ENCODE assay signal across 9 mouse cellular contexts in the genomic region with DNA sequence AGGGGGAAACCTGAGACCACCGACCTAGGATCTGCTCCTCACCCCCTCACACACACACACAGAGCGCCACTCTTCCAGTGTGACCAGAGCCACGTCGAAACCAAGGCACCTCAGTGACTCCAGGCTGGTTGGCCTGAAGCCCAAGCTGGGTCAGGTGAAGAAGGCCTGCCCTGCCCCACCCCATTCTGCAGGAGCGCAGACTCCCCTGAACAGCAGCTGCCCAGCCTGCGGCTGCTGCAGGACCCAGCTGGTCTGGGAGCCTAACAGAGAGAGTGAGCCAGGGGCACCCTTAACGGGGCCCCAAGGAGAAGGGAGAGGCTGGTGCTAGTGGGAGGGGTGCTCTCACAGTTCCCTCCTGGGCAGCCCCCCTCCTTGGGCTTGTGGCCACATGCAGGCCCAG. TPM values are rescaled to one million over a fixed set of nuclear protein-coding genes. Genes with fewer than 3 reads are reported as not detected.
DNase-seq lines count a peak whose midpoint lies in the region; ATAC-seq lines count a peak whose summit lies in the region.
"Had no signal": no experiment of that assay in that cellular context is flagged by ENCODE, and none has a peak within 500 bp of the region (broad histone marks: within the 10 kb centered on the region; RNA-seq: fewer than 3 reads in every experiment).

No protein-coding gene starts in this region.

- no peak for DNase-seq in neural tube, embryonic 10.5 days (ENCODE audit: extremely low spot score, low spot score)
- DNase-seq in heart, postnatal 14 days: peak; percentile 42 to 56
- DNase-seq in limb, embryonic 10.5 days (ENCODE audit: low spot score): no peak
- DNase-seq in right cerebral cortex, postnatal 10 days (ENCODE audit: low spot score in 2 of 2): no peak
- no peak for DNase-seq in right cerebral cortex, postnatal 4 days
- DNase-seq: thymus, adult 18-20 months had no signal

- H3K4me3 ChIP-seq in neural tube, embryonic 12.5 days: no peak overlapping the region
- H3K4me3 ChIP-seq in limb, embryonic 10.5 days: no peak overlapping the region
- H3K4me3 ChIP-seq in stomach, embryonic 15.5 days (replicated peaks): no peak overlapping the region
- H3K4me3 ChIP-seq: megakaryocyte, embryonic 14.5 days had no signal

- 46% methylated on average over 7 of the region's 7 CpGs for WGBS in neural tube, embryonic 12.5 days
- 27% methylated on average over 7 of the region's 7 CpGs for WGBS in limb, embryonic 10.5 days
- WGBS in stomach, embryonic 15.5 days: 17% methylated on average over 7 of the region's 7 CpGs

- no peaks in the 10 kb centered on the region for H3K9me3 ChIP-seq in neural tube, embryonic 12.5 days
- no peaks in the 10 kb centered on the region for H3K9me3 ChIP-seq in limb, embryonic 10.5 days (replicated peaks)
- H3K9me3 ChIP-seq in stomach, embryonic 15.5 days: no peaks in the 10 kb centered on the region
- H3K9me3 ChIP-seq: megakaryocyte, embryonic 14.5 days had no signal

- peak; percentile 33; the same call in 1 of the 2 replicates for ATAC-seq in neural tube, embryonic 12.5 days (ENCODE audit: low FRiP score, low read depth)
- ATAC-seq in stomach, embryonic 15.5 days (ENCODE audit: insufficient read depth, low FRiP score, low read depth): peak; percentile 90

- H3K27ac ChIP-seq in neural tube, embryonic 12.5 days: no peak overlapping the region
- H3K27ac ChIP-seq in limb, embryonic 10.5 days: peak overlapping the region; percentile 58
- H3K27ac ChIP-seq in stomach, embryonic 15.5 days: peak overlapping the region; percentile 67

- intact Hi-C loops in heart, postnatal 14 days (cut with DNase I): no loop called here

- H3K4me2 ChIP-seq in neural tube, embryonic 12.5 days (replicated peaks): no peak overlapping the region
- H3K4me2 ChIP-seq in stomach, embryonic 15.5 days: peak overlapping the region; percentile 21; the same call in 1 of the 2 replicates

- no peaks in the 10 kb centered on the region for H3K27me3 ChIP-seq in neural tube, embryonic 12.5 days (replicated peaks)
- no peaks in the 10 kb centered on the region for H3K27me3 ChIP-seq in limb, embryonic 10.5 days (ENCODE audit: low read depth, poor library complexity, severe bottlenecking)
- H3K27me3 ChIP-seq in stomach, embryonic 15.5 days (replicated peaks): no peaks in the 10 kb centered on the region
- H3K27me3 ChIP-seq: megakaryocyte, embryonic 14.5 days had no signal

- H3K9ac ChIP-seq in neural tube, embryonic 12.5 days: no peak overlapping the region
- no peak overlapping the region for H3K9ac ChIP-seq in stomach, embryonic 15.5 days

- no peaks in the 10 kb centered on the region for H3K36me3 ChIP-seq in neural tube, embryonic 12.5 days
- H3K36me3 ChIP-seq in limb, embryonic 10.5 days: no peaks in the 10 kb centered on the region
- no peaks in the 10 kb centered on the region; the same call in 1 of the 2 replicates for H3K36me3 ChIP-seq in stomach, embryonic 15.5 days

- peaks cover 36% of the 10 kb centered on the region for H3K4me1 ChIP-seq in neural tube, embryonic 12.5 days
- H3K4me1 ChIP-seq in limb, embryonic 10.5 days: peaks cover 55% of the 10 kb centered on the region
- H3K4me1 ChIP-seq in stomach, embryonic 15.5 days: peaks cover 60% of the 10 kb centered on the region

RNA-seq across cellular contexts. Expression of gene Prdm11, which starts 10.3 kb away (rescaled TPM):
- 2.9 and 5.1 TPM in 2 replicates for polyA plus RNA-seq in neural tube, embryonic 12.5 days (2016; fragmentation: Nextera tagmentation; extraction: Ambion mirVana)
- total RNA-seq in heart, postnatal 14 days (2021): 10 to 100 TPM; 19.4 to 20.5 TPM
- polyA plus RNA-seq in limb, embryonic 10.5 days (2016; fragmentation: Nextera tagmentation; extraction: Ambion mirVana): 2.8 and 3.4 TPM in 2 replicates
- 11.0 and 11.5 TPM in 2 replicates for polyA plus RNA-seq in stomach, embryonic 15.5 days (2015; fragmentation: Nextera tagmentation; extraction: Ambion mirVana)

Comparison
In these comparisons a context has a peak if more than half of its experiments do, and no peak if none do; other contexts are left out.
1. DNase-seq: peak in heart, postnatal 14 days (2 of 2); none in neural tube, embryonic 10.5 days (single experiment), limb, embryonic 10.5 days (single experiment), right cerebral cortex, postnatal 10 days (0 of 2) and right cerebral cortex, postnatal 4 days (single experiment).